In the genomic region with DNA sequence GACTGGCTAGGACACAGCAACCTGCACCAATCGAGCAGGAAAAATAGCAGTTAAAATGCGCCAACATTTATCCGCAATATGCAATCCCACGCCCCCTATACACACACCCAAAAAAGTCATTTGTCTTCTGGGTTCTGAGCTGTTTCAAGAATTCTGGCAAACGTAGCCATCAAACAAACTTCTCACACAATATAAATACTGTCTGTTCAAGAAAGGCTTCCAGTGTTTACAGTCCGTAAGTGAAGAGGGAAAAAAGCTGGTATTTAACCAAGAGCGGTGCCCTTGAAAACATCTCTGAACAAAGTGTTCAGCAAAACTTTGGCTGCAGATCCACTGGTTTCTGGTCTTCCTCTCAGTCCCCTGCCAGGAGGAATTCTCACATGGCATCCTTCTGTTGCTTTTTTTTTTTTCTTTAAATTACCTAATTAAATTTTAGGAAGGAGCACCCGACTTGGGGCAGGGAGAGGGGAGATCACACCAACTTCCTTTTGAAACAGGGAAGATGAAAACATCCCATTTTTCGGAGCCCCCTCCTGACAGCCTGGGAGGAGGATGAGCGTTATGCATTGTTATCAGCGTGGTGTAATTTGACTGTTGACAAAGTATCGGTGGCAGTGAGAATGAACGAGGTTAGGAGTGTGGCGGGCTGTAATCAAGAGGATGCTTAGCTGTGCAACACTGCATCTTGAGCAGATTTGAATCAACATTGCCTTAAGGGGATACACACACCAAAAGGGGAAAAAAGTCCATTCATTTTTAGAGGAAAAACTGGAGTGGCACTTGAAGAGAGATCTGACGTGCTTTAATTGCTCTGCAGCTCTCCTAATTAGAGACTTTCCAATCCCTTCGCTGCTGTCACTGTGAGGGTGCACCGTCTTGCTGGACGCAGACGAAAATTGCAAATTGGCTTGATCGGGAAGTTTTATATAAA, we compare ENCODE assay signal across 9 mouse cellular contexts.
DNase-seq lines count a peak whose midpoint lies in the region; ATAC-seq and TF ChIP-seq lines count a peak whose summit lies in the region.
"Had no signal": no experiment of that assay in that cellular context is flagged by ENCODE, and none has a peak within 500 bp of the region (broad histone marks: within the 10 kb centered on the region; RNA-seq: fewer than 3 reads in every experiment).

No protein-coding gene starts in this region.

- peak overlapping the region; percentile 34; the same call in 1 of the 2 replicates for H3K9ac ChIP-seq in heart, embryonic 14.5 days (ENCODE audit: low read length)
- peak overlapping the region; percentile 47; the same call in 1 of the 2 replicates for H3K9ac ChIP-seq in hindbrain, embryonic 15.5 days
- H3K9ac ChIP-seq in midbrain, postnatal 0 days (replicated peaks; ENCODE audit: low read length, poor library complexity, severe bottlenecking), result no peak overlapping the region
- H3K9ac ChIP-seq: limb, embryonic 12.5 days had no signal

- no peaks in the 10 kb centered on the region for H3K27me3 ChIP-seq in heart, embryonic 14.5 days (ENCODE audit: control insufficient read depth, insufficient read depth, low read length)
- no peaks in the 10 kb centered on the region for H3K27me3 ChIP-seq in hindbrain, embryonic 15.5 days
- H3K27me3 ChIP-seq in midbrain, postnatal 0 days (ENCODE audit: insufficient read depth, low read length), result no peaks in the 10 kb centered on the region

- intact Hi-C loops in heart, postnatal 36 days (cut with DNase I), result no loop called here
- intact Hi-C loops in left cerebral cortex, postnatal 10 days (cut with DNase I), result loop anchor here (2.0 to 5.0 kb wide), 2 partner anchors 120 to 266 kb away; a partner anchor contains a TSS

- H3K4me3 ChIP-seq in heart, embryonic 14.5 days (ENCODE audit: control insufficient read depth in 1 of 2, insufficient read depth in 1 of 2, low read depth in 1 of 2, low read length in 2 of 2), result peak overlapping the region; percentile 21 to 23; a peak in 2 of 4 replicates
- H3K4me3 ChIP-seq in hindbrain, embryonic 15.5 days, result peak overlapping the region; percentile 24
- H3K4me3 ChIP-seq in midbrain, postnatal 0 days (ENCODE audit: low read depth, low read length), result peak overlapping the region; percentile 20
- H3K4me3 ChIP-seq: limb, embryonic 12.5 days had no signal

- 35% methylated on average over 20 of the region's 20 CpGs for WGBS in heart, embryonic 14.5 days
- 11% methylated on average over 20 of the region's 20 CpGs for WGBS in hindbrain, embryonic 15.5 days
- 24% methylated on average over 20 of the region's 20 CpGs for WGBS in midbrain, postnatal 0 days

- H3K27ac ChIP-seq in heart, embryonic 14.5 days (replicated peaks in 1 of 2; ENCODE audit: control insufficient read depth in 1 of 2, insufficient read depth in 1 of 2, low read depth in 2 of 2, low read length in 2 of 2), result no peak overlapping the region
- H3K27ac ChIP-seq in hindbrain, embryonic 15.5 days (replicated peaks), result peak overlapping the region; percentile 76
- H3K27ac ChIP-seq in midbrain, postnatal 0 days (ENCODE audit: low read depth, low read length), result no peak overlapping the region
- H3K27ac ChIP-seq: limb, embryonic 12.5 days had no signal

- H3K36me3 ChIP-seq in heart, embryonic 14.5 days (ENCODE audit: control insufficient read depth, insufficient read depth, low read length), result no peaks in the 10 kb centered on the region
- no peaks in the 10 kb centered on the region for H3K36me3 ChIP-seq in hindbrain, embryonic 15.5 days
- no peaks in the 10 kb centered on the region for H3K36me3 ChIP-seq in midbrain, postnatal 0 days (ENCODE audit: insufficient read depth, low read length)
- H3K36me3 ChIP-seq: limb, embryonic 12.5 days had no signal

- no peaks in the 10 kb centered on the region for H3K9me3 ChIP-seq in heart, embryonic 14.5 days (ENCODE audit: control insufficient read depth, low read length)
- H3K9me3 ChIP-seq in hindbrain, embryonic 15.5 days, result no peaks in the 10 kb centered on the region
- no peaks in the 10 kb centered on the region for H3K9me3 ChIP-seq in midbrain, postnatal 0 days (ENCODE audit: low read length)
- H3K9me3 ChIP-seq: limb, embryonic 12.5 days had no signal

- TF ChIP-seq CTCF in midbrain, postnatal 0 days (IDR thresholded peaks at IDR 0.05), result no peak

- peak overlapping the region; percentile 58 for H3K4me2 ChIP-seq in heart, embryonic 14.5 days (ENCODE audit: low read length)
- peak overlapping the region; percentile 57 for H3K4me2 ChIP-seq in hindbrain, embryonic 15.5 days
- peak overlapping the region; percentile 45 for H3K4me2 ChIP-seq in midbrain, postnatal 0 days (ENCODE audit: low read depth, low read length, poor library complexity, severe bottlenecking)
- H3K4me2 ChIP-seq: limb, embryonic 12.5 days had no signal

- peaks cover 2 to 10% of the 10 kb centered on the region in 2 experiments; a peak in 3 of 4 replicates for H3K4me1 ChIP-seq in heart, embryonic 14.5 days (ENCODE audit: control insufficient read depth in 2 of 2, insufficient read depth in 2 of 2, low read length in 2 of 2)
- peaks cover 65% of the 10 kb centered on the region for H3K4me1 ChIP-seq in hindbrain, embryonic 15.5 days (replicated peaks)
- H3K4me1 ChIP-seq in midbrain, postnatal 0 days (ENCODE audit: insufficient read depth, low read length), result no peaks in the 10 kb centered on the region

- ATAC-seq in heart, embryonic 14.5 days (ENCODE audit: insufficient number of reproducible peaks, insufficient read depth, low FRiP score, low read depth), result no peak
- ATAC-seq in hindbrain, embryonic 15.5 days (ENCODE audit: low FRiP score, low read depth), result peak; percentile 58
- ATAC-seq in midbrain, postnatal 0 days (ENCODE audit: low FRiP score), result peak; percentile 45; the same call in 1 of the 2 replicates

- DNase-seq in heart, postnatal 36 days, result no peak
- peak; percentile 50 to 73 for DNase-seq in cerebellum, postnatal 36 days
- peak; percentile 67 for DNase-seq in midbrain, postnatal 0 days (ENCODE audit: low spot score)
- no peak for DNase-seq in layer of hippocampus, postnatal 10 days (ENCODE audit: low spot score in 2 of 2)
- DNase-seq in spleen, postnatal 36 days (ENCODE audit: low spot score in 2 of 2), result no peak
- DNase-seq in left cerebral cortex, postnatal 10 days (ENCODE audit: extremely low spot score in 1 of 2, low spot score in 2 of 2), result no peak

Comparison
In these comparisons a context has a peak if more than half of its experiments do, and no peak if none do; other contexts are left out.
1. DNase-seq: peak in cerebellum, postnatal 36 days (2 of 2) and midbrain, postnatal 0 days (single experiment); none in heart, postnatal 36 days (0 of 2), layer of hippocampus, postnatal 10 days (0 of 2), spleen, postnatal 36 days (0 of 2) and left cerebral cortex, postnatal 10 days (0 of 2).
2. Peak in every context shown above with its lines, with median percentiles within 50 percentile points of each other: H3K4me2 ChIP-seq and H3K4me3 ChIP-seq.